Mouse (Mus musculus) thymus, adult 2 months (tissue): ENCODE data around the gene Tex12. TPM values are rescaled to one million over a fixed set of nuclear protein-coding genes. Genes with fewer than 3 reads are reported as not detected.

ENCODE experiments used
- DNase-seq: peaks from one replicate; pipeline ENCODE4 v3.0.0; 2021
- H3K27ac ChIP-seq: fragments of 200-500 bp; 2 replicates; pipeline ENCODE4 v1.5.1; 2012; ENCODE audit warnings: low read length, control low read depth; ENCODE audit not compliant: control insufficient read depth, insufficient read depth
- H3K27me3 ChIP-seq: fragments of 200-500 bp; 2 replicates; pipeline ENCODE4 v1.6.1; 2012; ENCODE audit warnings: mild to moderate bottlenecking, low read length, moderate library complexity, mixed read lengths; ENCODE audit not compliant: control insufficient read depth, insufficient read depth
- H3K36me3 ChIP-seq: fragments of 200-500 bp; 2 replicates; pipeline ENCODE4 v1.6.1; 2012; ENCODE audit warnings: mild to moderate bottlenecking, low read length, moderate library complexity; ENCODE audit not compliant: control insufficient read depth, insufficient read depth
- H3K4me1 ChIP-seq: fragments of 200-500 bp; replicated peaks from 2 replicates; pipeline ENCODE4 v1.6.1; 2012; ENCODE audit warnings: low read length; ENCODE audit not compliant: control insufficient read depth, insufficient read depth
- H3K4me3 ChIP-seq: fragments of 200-500 bp; 2 replicates; pipeline ENCODE4 v1.5.1; 2012; ENCODE audit warnings: mild to moderate bottlenecking, low read length, control low read depth, moderate library complexity; ENCODE audit not compliant: control insufficient read depth, insufficient read depth
- CTCF ChIP-seq: fragments of 200-500 bp; IDR thresholded peaks from 2 replicates; pipeline ENCODE4 v1.5.1; 2012; ENCODE audit warnings: mild to moderate bottlenecking, control low read depth, low read length, moderate library complexity, borderline replicate concordance; ENCODE audit not compliant: control insufficient read depth, poor library complexity, insufficient read depth; ENCODE audit errors: extremely low read depth
- POLR2A ChIP-seq: fragments of 200-500 bp; IDR thresholded peaks from 2 replicates; pipeline ENCODE4 v1.6.1; 2012; ENCODE audit warnings: mild to moderate bottlenecking, low read length, control low read depth, moderate library complexity; ENCODE audit not compliant: control insufficient read depth, poor library complexity, insufficient read depth; ENCODE audit errors: extremely low read depth
- WGBS: fragments of 180-500 bp; shearing (Covaris S2); methylation state at CpG from one replicate; pipeline ENCODE4 v1.1.7; 2018; 5-methylcytosine and 5-hydroxymethylcytosine counted together
- polyA plus RNA-seq: library from polyadenylated mRNA; depleted of rRNA; stranded (reverse); fragments of >200 nt; gene quantifications from 2 replicates; pipeline ENCODE4 v1.2.3, GENCODE M21; 2012; rRNA removed

Tex12 gene
- polyA plus RNA-seq, 1 experiment, result not detected

GRCm38 (mm10) chr9:50520748-50521147, 40.4 kb downstream of the Tex12 start:
- H3K27me3 ChIP-seq, result no peaks in the 10 kb centered on the region
- H3K4me1 ChIP-seq, result 0 out of 2 replicates have a peak, but pooled peaks cover 3% of the 10 kb centered on the region
- H3K4me3 ChIP-seq, result no peak overlapping the region
- DNase-seq, result no peak
- no peak overlapping the region for H3K27ac ChIP-seq
- 25% methylated on average over 6 of the region's 6 CpGs for WGBS
- TF ChIP-seq CTCF (no peak), POLR2A (no peak)
- H3K36me3 ChIP-seq, result peaks cover 11% of the 10 kb centered on the region; the same call in 1 of the 2 replicates

- TF ChIP-seq CTCF (peak; percentile 65; the same call in 1 of the 2 replicates), POLR2A (no peak)
- H3K36me3 ChIP-seq, result peaks cover 6% of the 10 kb centered on the region; the same call in 1 of the 2 replicates
- no peak overlapping the region for H3K27ac ChIP-seq
- H3K4me1 ChIP-seq, result no peaks in the 10 kb centered on the region
- H3K27me3 ChIP-seq, result no peaks in the 10 kb centered on the region
- WGBS, result 83% methylated on average over 2 of the region's 2 CpGs
- no peak overlapping the region for H3K4me3 ChIP-seq
- DNase-seq, result peak; percentile 27
Measured at GRCm38 (mm10) chr9:50518781-50519180, 42.3 kb downstream of the Tex12 start.

- H3K27me3 ChIP-seq, result no peaks in the 10 kb centered on the region
- no peaks in the 10 kb centered on the region for H3K4me1 ChIP-seq
- DNase-seq, result no peak
- no peaks in the 10 kb centered on the region for H3K36me3 ChIP-seq
- H3K4me3 ChIP-seq, result no peak overlapping the region
- no peak overlapping the region for H3K27ac ChIP-seq
- TF ChIP-seq CTCF (no peak), POLR2A (no peak)
- 94% methylated on average over 5 of the region's 5 CpGs for WGBS
Measured at GRCm38 (mm10) chr9:50515462-50515861, 45.7 kb downstream of the Tex12 start.

- DNase-seq, result no peak
Measured at GRCm38 (mm10) chr9:50507570-50507969, 53.6 kb downstream of the Tex12 start.

More at GRCm38 (mm10) chr9:50507570-50507969, 53.6 kb downstream of the Tex12 start:
- Histone ChIP-seq H3K4me1 (no peaks in the 10 kb centered on the region; the same call in 1 of the 2 replicates), H3K27ac (no peak overlapping the region), H3K36me3 (no peaks in the 10 kb centered on the region), H3K4me3 (no peak overlapping the region), H3K27me3 (no peaks in the 10 kb centered on the region)
- 67% methylated on average over 7 of the region's 7 CpGs for WGBS
- no peak for TF ChIP-seq POLR2A
- no peak for TF ChIP-seq CTCF

Other genes starting within 250 kb of the Tex12 start
- 71.6 and 86.8 TPM in 2 replicates for gene Rpl10-ps3, start 216.4 kb downstream of the Tex12 start, polyA plus RNA-seq
- gene Plet1, start 66.8 kb downstream of the Tex12 start, polyA plus RNA-seq, result 7.5 and 8.0 TPM in 2 replicates
- 45.0 and 51.0 TPM in 2 replicates for gene Pts, start 32.6 kb downstream of the Tex12 start, polyA plus RNA-seq
- gene Il18, start 6.5 kb downstream of the Tex12 start, polyA plus RNA-seq, result 3.2 and 5.0 TPM in 2 replicates
- 0.23 and 0.38 TPM in 2 replicates for gene Bco2, start 6.1 kb downstream of the Tex12 start, polyA plus RNA-seq
- gene Sdhd, start 42.5 kb upstream of the Tex12 start, polyA plus RNA-seq, result 197 and 210 TPM in 2 replicates
- 126 and 168 TPM in 2 replicates for gene Timm8b, start 42.6 kb upstream of the Tex12 start, polyA plus RNA-seq
- 0.69 and 0.85 TPM in 2 replicates for gene Pih1d2, start 56.0 kb upstream of the Tex12 start, polyA plus RNA-seq
- gene Nkapd1, start 56.1 kb upstream of the Tex12 start, polyA plus RNA-seq, result 8.5 and 8.9 TPM in 2 replicates
- gene Dlat, start 98.5 kb upstream of the Tex12 start, polyA plus RNA-seq, result 23.8 and 24.5 TPM in 2 replicates
- gene Dixdc1, start 178.2 kb upstream of the Tex12 start, polyA plus RNA-seq, result 0.37 and 0.77 TPM in 2 replicates
- gene 2310030G06Rik, start 185.2 kb upstream of the Tex12 start, polyA plus RNA-seq, result 1.6 and 3.6 TPM in 2 replicates
- gene Cryab, start 190.0 kb upstream of the Tex12 start, polyA plus RNA-seq, result 29.7 and 146 TPM in 2 replicates
- 3.8 and 16.7 TPM in 2 replicates for gene Hspb2, start 191.0 kb upstream of the Tex12 start, polyA plus RNA-seq
- 4.5 and 4.7 TPM in 2 replicates for gene Fdxacb1, start 206.9 kb upstream of the Tex12 start, polyA plus RNA-seq
- gene Alg9, start 213.7 kb upstream of the Tex12 start, polyA plus RNA-seq, result 23.2 and 23.4 TPM in 2 replicates
- 20.0 and 22.4 TPM in 2 replicates for gene 1110032A03Rik, start 214.2 kb upstream of the Tex12 start, polyA plus RNA-seq